Mouse (Mus musculus): ENCODE data around the gene 9330161L09Rik.

DNA sequence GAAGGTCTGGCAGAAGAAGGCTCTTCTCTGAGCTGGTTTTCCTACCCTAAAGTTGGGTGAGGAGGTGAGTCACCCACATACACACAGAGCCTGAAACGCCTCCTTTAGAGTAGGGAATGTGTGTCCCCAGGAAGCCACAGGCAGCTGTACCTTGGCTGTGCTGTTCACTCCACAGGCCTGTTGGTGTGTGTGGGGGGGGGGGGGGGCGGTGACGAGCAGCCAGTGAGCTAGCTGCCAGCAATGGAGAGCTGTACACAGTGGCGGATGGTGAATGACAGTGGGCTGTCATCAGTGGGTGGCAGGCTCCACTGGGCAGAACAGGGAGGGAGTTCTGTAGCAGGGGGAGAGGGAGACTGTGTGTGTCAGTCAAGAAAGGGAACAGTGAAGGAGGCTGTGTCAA is 30.8 kb downstream of the 9330161L09Rik start:
- no peak for TF ChIP-seq CHD2 (IDR thresholded peaks at IDR 0.05; ENCODE audit: low read depth, low read length)
- no peak for TF ChIP-seq HCFC1 (IDR thresholded peaks at IDR 0.05; ENCODE audit: borderline replicate concordance, insufficient read depth, low read length)
